Comparison of ENCODE assay signal across 15 mouse cellular contexts in genomic region chr6:97278878-97279277, GRCm38 (mm10). TPM values are rescaled to one million over a fixed set of nuclear protein-coding genes. Genes with fewer than 3 reads are reported as not detected.
DNase-seq lines count a peak whose midpoint lies in the region; ATAC-seq and TF ChIP-seq lines count a peak whose summit lies in the region.
"Had no signal": no experiment of that assay in that cellular context is flagged by ENCODE, and none has a peak within 500 bp of the region (broad histone marks: within the 10 kb centered on the region; RNA-seq: fewer than 3 reads in every experiment).

No protein-coding gene starts in this region.

- WGBS in heart, embryonic 13.5 days = 46% methylated on average over 6 of the region's 6 CpGs
- WGBS in heart, embryonic 11.5 days (ENCODE audit: insufficient replicate concordance) = 42% methylated on average over 6 of the region's 6 CpGs
- WGBS in kidney, adult 2 months = 31% methylated on average over 6 of the region's 6 CpGs
- WGBS in lung, embryonic 16.5 days = 42% methylated on average over 6 of the region's 6 CpGs
- 38% methylated on average over 6 of the region's 6 CpGs for WGBS in forebrain, postnatal 0 days
- 40% methylated on average over 6 of the region's 6 CpGs for WGBS in forebrain, embryonic 14.5 days

- H3K36me3 ChIP-seq in heart, embryonic 13.5 days = no peaks in the 10 kb centered on the region
- H3K36me3 ChIP-seq in heart, embryonic 11.5 days (ENCODE audit: control insufficient read depth, insufficient read depth, low read length) = no peaks in the 10 kb centered on the region
- no peaks in the 10 kb centered on the region for H3K36me3 ChIP-seq in kidney, adult 2 months (ENCODE audit: control insufficient read depth, insufficient read depth, low read length)
- no peaks in the 10 kb centered on the region for H3K36me3 ChIP-seq in lung, embryonic 16.5 days (ENCODE audit: control insufficient read depth, insufficient read depth, low read length)
- no peaks in the 10 kb centered on the region for H3K36me3 ChIP-seq in forebrain, postnatal 0 days (ENCODE audit: insufficient read depth)
- no peaks in the 10 kb centered on the region for H3K36me3 ChIP-seq in forebrain, embryonic 14.5 days (ENCODE audit: control insufficient read depth, insufficient read depth, low read length)
- H3K36me3 ChIP-seq: hindbrain, embryonic 13.5 days had no signal

- no peak for TF ChIP-seq POLR2A in kidney, adult 2 months (IDR thresholded peaks at IDR 0.05; ENCODE audit: low read depth, low read length)

- TF ChIP-seq CTCF in kidney, adult 2 months (conservative IDR thresholded peaks at IDR 0.05; ENCODE audit: insufficient read depth, insufficient read length, low read depth, low read length) = no peak
- TF ChIP-seq CTCF in forebrain, postnatal 0 days (IDR thresholded peaks at IDR 0.05; ENCODE audit: low read depth) = no peak

- ATAC-seq in heart, embryonic 13.5 days (ENCODE audit: extremely low read depth, insufficient number of reproducible peaks, low FRiP score, low TSS enrichment) = no peak
- no peak for ATAC-seq in heart, embryonic 11.5 days (replicated peaks; ENCODE audit: insufficient number of reproducible peaks, low FRiP score, low TSS enrichment)
- ATAC-seq in lung, embryonic 16.5 days (ENCODE audit: low read depth) = no peak
- ATAC-seq in forebrain, postnatal 0 days = no peak
- ATAC-seq in forebrain, embryonic 14.5 days = no peak

- peaks cover 30% of the 10 kb centered on the region for H3K4me1 ChIP-seq in heart, embryonic 13.5 days
- peaks cover 9% of the 10 kb centered on the region for H3K4me1 ChIP-seq in heart, embryonic 11.5 days (ENCODE audit: control insufficient read depth, insufficient read depth, low read length)
- H3K4me1 ChIP-seq in kidney, adult 2 months (ENCODE audit: control insufficient read depth, insufficient read depth, low read length) = no peaks in the 10 kb centered on the region; the same call in 1 of the 2 replicates
- H3K4me1 ChIP-seq in lung, embryonic 16.5 days (replicated peaks; ENCODE audit: control insufficient read depth, insufficient read depth, low read length) = peaks cover 12% of the 10 kb centered on the region
- H3K4me1 ChIP-seq in forebrain, postnatal 0 days (ENCODE audit: insufficient read depth) = peaks cover 4% of the 10 kb centered on the region; the same call in 1 of the 2 replicates
- peaks cover 12% of the 10 kb centered on the region for H3K4me1 ChIP-seq in forebrain, embryonic 14.5 days (ENCODE audit: control insufficient read depth, insufficient read depth, low read length)

- peak overlapping the region; percentile 71 for H3K4me2 ChIP-seq in heart, embryonic 13.5 days
- H3K4me2 ChIP-seq in heart, embryonic 11.5 days = no peak overlapping the region
- no peak overlapping the region for H3K4me2 ChIP-seq in lung, embryonic 16.5 days (ENCODE audit: low read depth, low read length)
- no peak overlapping the region for H3K4me2 ChIP-seq in forebrain, postnatal 0 days (ENCODE audit: low read depth)
- H3K4me2 ChIP-seq in forebrain, embryonic 14.5 days (ENCODE audit: low read length) = no peak overlapping the region

- no peak overlapping the region for H3K4me3 ChIP-seq in heart, embryonic 13.5 days
- no peak overlapping the region for H3K4me3 ChIP-seq in heart, embryonic 11.5 days (ENCODE audit: low read depth, low read length)
- no peak overlapping the region for H3K4me3 ChIP-seq in kidney, adult 2 months (ENCODE audit: insufficient read depth, low read depth, low read length)
- H3K4me3 ChIP-seq in lung, embryonic 16.5 days (ENCODE audit: low read length) = no peak overlapping the region
- no peak overlapping the region for H3K4me3 ChIP-seq in forebrain, postnatal 0 days (ENCODE audit: low read depth, low read length)
- H3K4me3 ChIP-seq in forebrain, embryonic 14.5 days (ENCODE audit: low read depth, low read length) = no peak overlapping the region

- DNase-seq in ZHBTc4 (ENCODE audit: low read depth, low spot score) = peak; percentile 46
- peak; percentile 73 for DNase-seq in kidney, adult 2 months
- no peak for DNase-seq in forebrain, postnatal 0 days
- no peak for DNase-seq in layer of hippocampus, adult 18-20 months (ENCODE audit: low spot score in 2 of 2)
- DNase-seq in forebrain, embryonic 14.5 days (ENCODE audit: low spot score) = no peak
- DNase-seq: cerebellum, adult 2 months; right cerebral cortex, postnatal 25 days had no signal

- no peaks in the 10 kb centered on the region for H3K27me3 ChIP-seq in heart, embryonic 13.5 days (replicated peaks)
- no peaks in the 10 kb centered on the region for H3K27me3 ChIP-seq in heart, embryonic 11.5 days (ENCODE audit: control insufficient read depth, insufficient read depth, low read length)
- no peaks in the 10 kb centered on the region for H3K27me3 ChIP-seq in kidney, adult 2 months (replicated peaks; ENCODE audit: control insufficient read depth, insufficient read depth, low read length)
- no peaks in the 10 kb centered on the region for H3K27me3 ChIP-seq in lung, embryonic 16.5 days (ENCODE audit: control insufficient read depth, insufficient read depth, low read depth, low read length)
- no peaks in the 10 kb centered on the region for H3K27me3 ChIP-seq in forebrain, postnatal 0 days (ENCODE audit: insufficient read depth, low read length)
- no peaks in the 10 kb centered on the region for H3K27me3 ChIP-seq in forebrain, embryonic 14.5 days (replicated peaks; ENCODE audit: control insufficient read depth, insufficient read depth, low read length)
- H3K27me3 ChIP-seq: hindbrain, embryonic 13.5 days had no signal

- H3K9me3 ChIP-seq in heart, embryonic 13.5 days = no peaks in the 10 kb centered on the region
- no peaks in the 10 kb centered on the region for H3K9me3 ChIP-seq in heart, embryonic 11.5 days (replicated peaks; ENCODE audit: control insufficient read depth, low read length)
- no peaks in the 10 kb centered on the region for H3K9me3 ChIP-seq in lung, embryonic 16.5 days (ENCODE audit: control insufficient read depth, low read length)
- no peaks in the 10 kb centered on the region for H3K9me3 ChIP-seq in forebrain, postnatal 0 days (ENCODE audit: low read length)
- no peaks in the 10 kb centered on the region for H3K9me3 ChIP-seq in forebrain, embryonic 14.5 days (replicated peaks; ENCODE audit: control insufficient read depth, low read length)
- H3K9me3 ChIP-seq: hindbrain, embryonic 13.5 days had no signal

- no peak overlapping the region for H3K9ac ChIP-seq in heart, embryonic 13.5 days
- H3K9ac ChIP-seq in heart, embryonic 11.5 days (ENCODE audit: low read depth, low read length) = no peak overlapping the region
- no peak overlapping the region for H3K9ac ChIP-seq in lung, embryonic 16.5 days (ENCODE audit: low read length)
- no peak overlapping the region for H3K9ac ChIP-seq in forebrain, postnatal 0 days
- H3K9ac ChIP-seq in forebrain, embryonic 14.5 days (ENCODE audit: low read length) = no peak overlapping the region

- H3K27ac ChIP-seq in heart, embryonic 13.5 days (replicated peaks) = 0 out of 2 replicates have a peak overlapping the region, but pooled peaks have one; percentile 3
- H3K27ac ChIP-seq in heart, embryonic 11.5 days (ENCODE audit: low read depth, low read length) = no peak overlapping the region
- peak overlapping the region; percentile 8 for H3K27ac ChIP-seq in kidney, adult 2 months (ENCODE audit: insufficient read depth, low read depth, low read length)
- H3K27ac ChIP-seq in lung, embryonic 16.5 days (ENCODE audit: low read length) = peak overlapping the region; percentile 32
- no peak overlapping the region for H3K27ac ChIP-seq in forebrain, postnatal 0 days (ENCODE audit: low read depth, low read length)
- H3K27ac ChIP-seq in forebrain, embryonic 14.5 days (ENCODE audit: low read depth, low read length) = no peak overlapping the region
- H3K27ac ChIP-seq: hindbrain, embryonic 13.5 days; macrophage had no signal

RNA-seq across cellular contexts. Expression of gene Lmod3, which starts 26.3 kb away (rescaled TPM):
- 14.3 and 16.7 TPM in 2 replicates for polyA plus RNA-seq in heart, embryonic 13.5 days (2015; fragmentation: Nextera tagmentation; extraction: Ambion mirVana)
- polyA plus RNA-seq in heart, embryonic 11.5 days (2014; fragmentation: Nextera tagmentation; extraction: Ambion mirVana) = 19.0 and 19.3 TPM in 2 replicates
- polyA plus RNA-seq in kidney, adult 2 months (2012; rRNA removed) = 0.12 and 1.2 TPM in 2 replicates
- 0.69 and 1.3 TPM in 2 replicates for polyA plus RNA-seq in lung, embryonic 16.5 days (2015; fragmentation: Nextera tagmentation; extraction: Ambion mirVana)
- 0.05 and 0.46 TPM in 2 replicates for total RNA-seq in forebrain, postnatal 0 days (2014; rRNA removed)
- polyA plus RNA-seq in forebrain, postnatal 0 days (2015; fragmentation: Nextera tagmentation; extraction: Ambion mirVana) = 0.08 and 0.11 TPM in 2 replicates
- total RNA-seq in layer of hippocampus, adult 18-20 months (2021) = not detected
- not detected in 2 replicates for polyA plus RNA-seq in forebrain, embryonic 14.5 days (2014; fragmentation: Nextera tagmentation; extraction: Ambion mirVana)
- total RNA-seq: layer of hippocampus, adult 2 months; neutrophil, adult 5-6 weeks had no signal
- polyA plus RNA-seq: forebrain, embryonic 16.5 days; macrophage had no signal

Comparison
In these comparisons a context has a peak if more than half of its experiments do, and no peak if none do; other contexts are left out.
1. H3K27ac ChIP-seq: peak in heart, embryonic 13.5 days (single experiment), kidney, adult 2 months (single experiment) and lung, embryonic 16.5 days (single experiment); none in heart, embryonic 11.5 days (single experiment), forebrain, postnatal 0 days (single experiment) and forebrain, embryonic 14.5 days (single experiment).
2. DNase-seq: peak in ZHBTc4 (single experiment) and kidney, adult 2 months (single experiment); none in forebrain, postnatal 0 days (single experiment), layer of hippocampus, adult 18-20 months (0 of 2) and forebrain, embryonic 14.5 days (single experiment).